Mouse (Mus musculus): ENCODE measurements around the gene Basp1. TPM values are rescaled to one million over a fixed set of nuclear protein-coding genes. Genes with fewer than 3 reads are reported as not detected.

Basp1 gene
- total and polyA plus RNA-seq, 2 experiments: 0.61 to 1.5 TPM

DNA sequence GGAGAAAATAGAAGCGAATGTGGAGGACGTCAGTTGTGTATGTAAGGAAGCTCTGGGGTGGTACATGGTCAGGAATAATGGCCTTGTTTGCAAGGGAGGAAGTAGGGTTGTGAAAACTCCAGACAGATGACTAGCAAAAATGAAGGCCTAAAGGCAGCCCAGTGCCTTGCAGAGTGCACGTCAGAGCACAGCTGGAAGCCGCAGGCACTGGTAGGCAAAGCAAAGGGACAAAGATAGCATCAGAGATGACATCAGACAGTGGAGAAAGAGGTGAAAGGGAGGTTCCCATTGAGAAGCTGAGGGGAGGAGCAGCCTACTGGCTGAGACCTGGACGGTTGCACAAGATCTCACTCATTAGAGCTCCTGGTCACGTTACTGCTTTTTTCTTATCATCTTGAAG lies 58.8 kb downstream of the Basp1 start:
- Histone ChIP-seq H3K79me2 (ENCODE audit: control insufficient read depth, insufficient read depth, low read length) (no peaks in the 10 kb centered on the region), H3K27ac (replicated peaks; ENCODE audit: insufficient read depth, low read depth, low read length) (no peak overlapping the region), H3K4me1 (ENCODE audit: control insufficient read depth, insufficient read depth, low read length) (no peaks in the 10 kb centered on the region), H3K9ac (ENCODE audit: low read depth, low read length) (no peak overlapping the region), H3K4me3 (ENCODE audit: insufficient read depth, low read depth, low read length) (no peak overlapping the region), H3K36me3 (ENCODE audit: control insufficient read depth, insufficient read depth, low read length) (no peaks in the 10 kb centered on the region), H3K27me3 (ENCODE audit: control insufficient read depth, insufficient read depth, low read length) (no peaks in the 10 kb centered on the region)
- TF ChIP-seq POLR2A (IDR thresholded peaks at IDR 0.05; ENCODE audit: extremely low read depth, insufficient read depth, low read length): no peak
- TF ChIP-seq CTCF (IDR thresholded peaks at IDR 0.05; ENCODE audit: low read depth, low read length): no peak
- 69% methylated on average over 6 of the region's 6 CpGs for WGBS
- DNase-seq (ENCODE audit: extremely low read depth, low read depth, low spot score): no peak

DNA sequence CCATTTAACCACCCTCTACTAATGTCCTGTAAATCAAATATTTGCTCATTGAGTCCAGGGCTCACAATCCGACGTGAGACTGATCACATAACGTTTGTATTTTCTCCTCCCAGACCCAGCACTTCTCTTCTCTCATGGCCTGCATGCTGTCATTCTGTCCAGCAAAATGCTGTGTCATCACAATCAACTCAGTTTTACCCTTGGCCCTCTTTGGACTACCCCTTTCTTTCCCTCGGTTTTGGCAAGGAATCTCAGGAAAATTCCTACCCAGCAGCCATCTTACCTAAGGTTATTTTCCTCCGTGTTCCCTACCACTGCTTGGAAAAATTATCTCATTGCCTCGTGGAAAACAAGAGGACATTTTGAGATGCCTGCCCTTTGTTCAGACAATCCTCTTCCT lies 60.1 kb downstream of the Basp1 start:
- DNase-seq (ENCODE audit: extremely low read depth, low read depth, low spot score): no peak
- Histone ChIP-seq H3K4me1 (ENCODE audit: control insufficient read depth, insufficient read depth, low read length) (no peaks in the 10 kb centered on the region), H3K27ac (replicated peaks; ENCODE audit: insufficient read depth, low read depth, low read length) (no peak overlapping the region), H3K4me3 (ENCODE audit: insufficient read depth, low read depth, low read length) (no peak overlapping the region), H3K27me3 (ENCODE audit: control insufficient read depth, insufficient read depth, low read length) (no peaks in the 10 kb centered on the region), H3K9ac (ENCODE audit: low read depth, low read length) (no peak overlapping the region), H3K36me3 (ENCODE audit: control insufficient read depth, insufficient read depth, low read length) (no peaks in the 10 kb centered on the region), H3K79me2 (ENCODE audit: control insufficient read depth, insufficient read depth, low read length) (no peaks in the 10 kb centered on the region)
- 44% methylated on average over 6 of the region's 6 CpGs for WGBS
- TF ChIP-seq POLR2A (IDR thresholded peaks at IDR 0.05; ENCODE audit: extremely low read depth, insufficient read depth, low read length): no peak
- TF ChIP-seq CTCF (IDR thresholded peaks at IDR 0.05; ENCODE audit: low read depth, low read length): no peak

DNA sequence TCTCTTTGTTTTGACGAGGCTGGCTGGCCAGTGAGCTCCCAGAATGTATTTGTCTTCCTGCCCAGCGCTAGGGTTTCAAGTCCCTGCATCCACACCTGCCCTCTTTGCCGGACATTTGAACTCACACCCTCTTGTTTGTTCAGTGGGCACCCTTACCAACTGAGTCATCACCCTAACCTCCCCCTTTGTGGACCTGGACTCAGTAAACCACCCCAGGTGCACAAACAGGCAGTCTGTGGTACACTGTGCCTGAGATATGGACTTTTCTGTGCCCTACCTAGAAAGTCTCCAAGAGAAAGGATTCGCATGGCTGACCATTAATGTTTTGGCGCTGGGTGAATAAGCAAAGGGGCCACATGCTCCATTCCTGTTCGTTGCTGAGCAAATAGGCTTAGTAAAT lies 70.3 kb downstream of the Basp1 start:
- no peak overlapping the region for H3K27ac ChIP-seq (replicated peaks; ENCODE audit: insufficient read depth, low read depth, low read length)
- H3K79me2 ChIP-seq (ENCODE audit: control insufficient read depth, insufficient read depth, low read length): no peaks in the 10 kb centered on the region
- 58% methylated on average over 6 of the region's 6 CpGs for WGBS
- no peak for TF ChIP-seq CTCF (IDR thresholded peaks at IDR 0.05; ENCODE audit: low read depth, low read length)
- no peak for TF ChIP-seq POLR2A (IDR thresholded peaks at IDR 0.05; ENCODE audit: extremely low read depth, insufficient read depth, low read length)
- no peaks in the 10 kb centered on the region for H3K27me3 ChIP-seq (ENCODE audit: control insufficient read depth, insufficient read depth, low read length)
- H3K9ac ChIP-seq (ENCODE audit: low read depth, low read length): no peak overlapping the region
- no peak for DNase-seq (ENCODE audit: extremely low read depth, low read depth, low spot score)
- H3K4me1 ChIP-seq (ENCODE audit: control insufficient read depth, insufficient read depth, low read length): no peaks in the 10 kb centered on the region
- H3K4me3 ChIP-seq (ENCODE audit: insufficient read depth, low read depth, low read length): no peak overlapping the region
- no peaks in the 10 kb centered on the region for H3K36me3 ChIP-seq (ENCODE audit: control insufficient read depth, insufficient read depth, low read length)

DNA sequence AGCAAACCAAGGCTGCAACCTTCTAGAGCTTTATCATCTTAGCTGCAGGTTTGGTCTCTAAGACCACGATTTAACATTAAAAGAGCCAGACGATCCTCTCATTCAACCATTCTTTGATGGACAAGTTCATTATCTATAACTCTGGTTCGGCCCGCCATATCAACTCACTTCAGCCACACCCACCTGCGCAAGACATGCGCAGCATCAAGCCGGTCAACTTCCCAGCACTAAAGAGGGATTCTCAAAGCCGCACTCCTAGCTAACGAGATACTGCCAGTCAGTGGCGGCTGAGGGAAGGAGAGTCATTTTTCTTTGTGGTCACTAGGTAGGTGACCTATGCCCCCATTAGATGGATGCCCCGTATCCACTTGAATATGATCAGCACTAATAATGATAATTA lies 78.3 kb downstream of the Basp1 start:
- 88% methylated on average over 11 of the region's 11 CpGs for WGBS
- H3K27ac ChIP-seq (replicated peaks; ENCODE audit: insufficient read depth, low read depth, low read length): no peak overlapping the region
- H3K36me3 ChIP-seq (ENCODE audit: control insufficient read depth, insufficient read depth, low read length): no peaks in the 10 kb centered on the region
- DNase-seq (ENCODE audit: extremely low read depth, low read depth, low spot score): no peak
- no peak overlapping the region for H3K4me3 ChIP-seq (ENCODE audit: insufficient read depth, low read depth, low read length)
- no peaks in the 10 kb centered on the region for H3K79me2 ChIP-seq (ENCODE audit: control insufficient read depth, insufficient read depth, low read length)
- H3K4me1 ChIP-seq (ENCODE audit: control insufficient read depth, insufficient read depth, low read length): no peaks in the 10 kb centered on the region
- TF ChIP-seq POLR2A (IDR thresholded peaks at IDR 0.05; ENCODE audit: extremely low read depth, insufficient read depth, low read length) (no peak), CTCF (IDR thresholded peaks at IDR 0.05; ENCODE audit: low read depth, low read length) (no peak)
- H3K9ac ChIP-seq (ENCODE audit: low read depth, low read length): no peak overlapping the region
- no peaks in the 10 kb centered on the region for H3K27me3 ChIP-seq (ENCODE audit: control insufficient read depth, insufficient read depth, low read length)

DNA sequence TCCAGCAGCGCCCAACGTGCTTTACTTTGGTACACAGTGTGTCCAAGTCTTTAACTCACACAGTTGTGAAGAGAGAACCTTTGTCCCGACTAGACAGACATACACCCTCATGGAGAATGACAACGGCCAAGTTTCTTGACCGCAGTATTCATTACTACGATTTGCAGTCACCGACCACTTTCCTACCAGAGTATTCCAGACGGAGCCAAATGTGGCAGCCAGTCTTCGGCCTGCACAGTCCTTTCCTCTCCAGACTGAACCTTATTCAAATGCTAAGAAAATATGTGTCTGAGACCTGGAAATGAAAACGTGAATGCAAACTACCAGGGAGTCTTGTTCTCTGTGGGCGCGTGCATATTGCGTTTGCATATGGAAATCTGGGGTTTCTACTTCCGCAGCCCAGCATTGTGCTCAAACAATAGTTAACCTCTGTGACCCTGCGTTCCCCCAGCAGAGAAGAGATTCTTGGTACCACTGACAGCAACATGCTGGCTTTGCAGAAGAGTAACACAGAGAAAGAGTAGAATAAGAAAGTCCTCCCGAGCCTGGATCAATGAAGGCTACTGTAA lies 81.6 kb downstream of the Basp1 start:
- H3K36me3 ChIP-seq (ENCODE audit: control insufficient read depth, insufficient read depth, low read length): no peaks in the 10 kb centered on the region
- H3K27me3 ChIP-seq (ENCODE audit: control insufficient read depth, insufficient read depth, low read length): no peaks in the 10 kb centered on the region
- no peak overlapping the region for H3K9ac ChIP-seq (ENCODE audit: low read depth, low read length)
- no peak for TF ChIP-seq CTCF (IDR thresholded peaks at IDR 0.05; ENCODE audit: low read depth, low read length)
- no peak for TF ChIP-seq POLR2A (IDR thresholded peaks at IDR 0.05; ENCODE audit: extremely low read depth, insufficient read depth, low read length)
- H3K79me2 ChIP-seq (ENCODE audit: control insufficient read depth, insufficient read depth, low read length): no peaks in the 10 kb centered on the region
- no peak for DNase-seq (ENCODE audit: extremely low read depth, low read depth, low spot score)
- no peak overlapping the region for H3K4me3 ChIP-seq (ENCODE audit: insufficient read depth, low read depth, low read length)
- H3K4me1 ChIP-seq (ENCODE audit: control insufficient read depth, insufficient read depth, low read length): no peaks in the 10 kb centered on the region
- H3K27ac ChIP-seq (replicated peaks; ENCODE audit: insufficient read depth, low read depth, low read length): no peak overlapping the region
- 62% methylated on average over 16 of the region's 16 CpGs for WGBS

DNA sequence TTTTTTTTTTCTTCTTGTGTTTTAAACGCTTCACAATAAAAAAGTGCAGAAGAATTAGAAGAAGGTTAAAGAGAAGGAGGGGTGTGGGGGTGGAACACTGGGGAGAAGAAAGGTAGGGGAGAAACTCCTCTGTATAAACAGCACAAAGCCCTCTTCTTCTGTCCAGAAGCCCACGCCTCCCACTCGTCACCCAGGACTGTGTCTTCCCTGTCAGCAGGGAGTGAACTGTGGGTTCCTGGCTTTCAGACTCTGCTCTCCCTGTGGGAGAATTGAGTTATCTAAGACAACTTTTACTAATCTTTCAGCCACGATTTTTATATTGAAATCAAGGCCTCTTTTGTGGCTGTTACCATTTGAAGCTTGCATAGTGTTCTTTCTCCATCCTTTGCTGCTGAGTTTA lies 82.6 kb downstream of the Basp1 start:
- DNase-seq (ENCODE audit: extremely low read depth, low read depth, low spot score): no peak
- TF ChIP-seq POLR2A (IDR thresholded peaks at IDR 0.05; ENCODE audit: extremely low read depth, insufficient read depth, low read length) (no peak), CTCF (IDR thresholded peaks at IDR 0.05; ENCODE audit: low read depth, low read length) (no peak)
- Histone ChIP-seq H3K36me3 (ENCODE audit: control insufficient read depth, insufficient read depth, low read length) (no peaks in the 10 kb centered on the region), H3K4me1 (ENCODE audit: control insufficient read depth, insufficient read depth, low read length) (no peaks in the 10 kb centered on the region), H3K4me3 (ENCODE audit: insufficient read depth, low read depth, low read length) (no peak overlapping the region), H3K27me3 (ENCODE audit: control insufficient read depth, insufficient read depth, low read length) (no peaks in the 10 kb centered on the region), H3K79me2 (ENCODE audit: control insufficient read depth, insufficient read depth, low read length) (no peaks in the 10 kb centered on the region), H3K27ac (replicated peaks; ENCODE audit: insufficient read depth, low read depth, low read length) (no peak overlapping the region), H3K9ac (ENCODE audit: low read depth, low read length) (no peak overlapping the region)
- 66% methylated on average over 4 of the region's 4 CpGs for WGBS

Data from liver, adult 2 months (tissue).